Mouse (Mus musculus) forebrain, embryonic 10.5 days (tissue): Measurements from ENCODE around the gene Fbxw11. TPM values are rescaled to one million over a fixed set of nuclear protein-coding genes. Genes with fewer than 3 reads are reported as not detected.
"Not testable (repeated sequence)": the region's sequence is repeated elsewhere in the genome, so short reads cannot be mapped to it uniquely, and the experiment has no call there.

Experiments
- DNase-seq: peaks from one replicate; pipeline ENCODE4 v3.0.0-alpha.2; 2017; ENCODE audit warnings: low spot score; ENCODE audit errors: extremely low spot score
- H3K27ac ChIP-seq: fragments of 300-500 bp; sonication (generic); 2 replicates; pipeline ENCODE4 v1.5.1; 2016; ENCODE audit warnings: mild to moderate bottlenecking
- H3K27me3 ChIP-seq: fragments of 300-500 bp; sonication (generic); 2 replicates; pipeline ENCODE4 v1.6.1; 2016; ENCODE audit warnings: mild to moderate bottlenecking; ENCODE audit not compliant: poor library complexity, severe bottlenecking
- H3K36me3 ChIP-seq: fragments of 300-500 bp; sonication (generic); replicated peaks from 2 replicates; pipeline ENCODE4 v1.6.1; 2016; ENCODE audit warnings: mild to moderate bottlenecking, moderate library complexity
- H3K4me1 ChIP-seq: fragments of 300-500 bp; sonication (generic); 2 replicates; pipeline ENCODE4 v1.6.1; 2016
- H3K4me3 ChIP-seq: fragments of 300-500 bp; sonication (generic); 2 replicates; pipeline ENCODE4 v1.5.1; 2016; ENCODE audit warnings: mild to moderate bottlenecking, moderate library complexity
- H3K9me3 ChIP-seq: fragments of 300-500 bp; sonication (generic); 2 replicates; pipeline ENCODE4 v1.6.1; 2016; ENCODE audit warnings: mild to moderate bottlenecking, moderate library complexity
- WGBS: fragments of 180-500 bp; shearing (Covaris S2); methylation state at CpG from one replicate; pipeline ENCODE4 v1.1.7; 2016; 5-methylcytosine and 5-hydroxymethylcytosine counted together
- polyA plus RNA-seq: library from polyadenylated mRNA; unstranded; fragments of >200 nt; fragmentation: Nextera tagmentation; extraction: Ambion mirVana; gene quantifications from 2 replicates; pipeline ENCODE4 v1.2.1, GENCODE M21; 2016

Gene Fbxw11
- polyA plus RNA-seq, 1 experiment from 2014 or later = 87.0 TPM

GRCm38 (mm10) chr11:32650893-32651590, 8.5 kb downstream of the Fbxw11 start:
- Histone ChIP-seq H3K9me3 (no peaks in the 10 kb centered on the region), H3K4me3 (no peak overlapping the region), H3K27me3 (no peaks in the 10 kb centered on the region), H3K36me3 (peaks cover 21% of the 10 kb centered on the region), H3K4me1 (no peaks in the 10 kb centered on the region), H3K27ac (no peak overlapping the region)
- DNase-seq = no peak
- 93% methylated on average over 7 of the region's 7 CpGs for WGBS

- Histone ChIP-seq H3K9me3 (no peaks in the 10 kb centered on the region), H3K36me3 (peaks cover 21% of the 10 kb centered on the region), H3K27ac (no peak overlapping the region), H3K4me3 (no peak overlapping the region), H3K27me3 (no peaks in the 10 kb centered on the region), H3K4me1 (no peaks in the 10 kb centered on the region; the same call in 1 of the 2 replicates)
- DNase-seq = no peak
- WGBS = 91% methylated on average over 1 of the region's 1 CpGs
Observed at GRCm38 (mm10) chr11:32651723-32652122, 9.2 kb downstream of the Fbxw11 start.

GRCm38 (mm10) chr11:32662082-32662656, 19.6 kb downstream of the Fbxw11 start:
- Histone ChIP-seq H3K9me3 (no peaks in the 10 kb centered on the region), H3K36me3 (peaks cover 24% of the 10 kb centered on the region), H3K27ac (no peak overlapping the region), H3K27me3 (no peaks in the 10 kb centered on the region), H3K4me1 (0 out of 2 replicates have a peak, but pooled peaks cover 2% of the 10 kb centered on the region), H3K4me3 (no peak overlapping the region)
- DNase-seq = no peak
- WGBS = 96% methylated on average over 1 of the region's 1 CpGs

- 90% methylated on average over 3 of the region's 3 CpGs for WGBS
- Histone ChIP-seq H3K36me3 (peaks cover 12% of the 10 kb centered on the region; the same call in 1 of the 2 replicates), H3K27ac (no peak overlapping the region), H3K27me3 (no peaks in the 10 kb centered on the region), H3K9me3 (no peaks in the 10 kb centered on the region), H3K4me1 (peaks cover 9% of the 10 kb centered on the region), H3K4me3 (no peak overlapping the region)
- DNase-seq = no peak
Observed at GRCm38 (mm10) chr11:32665639-32666038, 23.1 kb downstream of the Fbxw11 start.

GRCm38 (mm10) chr11:32666983-32667382, 24.5 kb downstream of the Fbxw11 start:
- Histone ChIP-seq H3K4me1 (peaks cover 9% of the 10 kb centered on the region), H3K36me3 (no peaks in the 10 kb centered on the region), H3K4me3 (no peak overlapping the region), H3K9me3 (no peaks in the 10 kb centered on the region), H3K27ac (no peak overlapping the region), H3K27me3 (no peaks in the 10 kb centered on the region)
- no peak for DNase-seq

- H3K4me1 ChIP-seq = peaks cover 9% of the 10 kb centered on the region
- H3K27ac ChIP-seq = no peak overlapping the region
- 92% methylated on average over 4 of the region's 4 CpGs for WGBS
- no peaks in the 10 kb centered on the region for H3K27me3 ChIP-seq
- no peak overlapping the region for H3K4me3 ChIP-seq
- no peaks in the 10 kb centered on the region for H3K36me3 ChIP-seq
- no peak for DNase-seq
- no peaks in the 10 kb centered on the region for H3K9me3 ChIP-seq
Observed at GRCm38 (mm10) chr11:32671480-32671879, 29.0 kb downstream of the Fbxw11 start.

GRCm38 (mm10) chr11:32676777-32677176, 34.3 kb downstream of the Fbxw11 start:
- Histone ChIP-seq H3K36me3 (no peaks in the 10 kb centered on the region), H3K4me1 (peaks cover 27% of the 10 kb centered on the region), H3K9me3 (no peaks in the 10 kb centered on the region), H3K4me3 (no peak overlapping the region), H3K27ac (no peak overlapping the region), H3K27me3 (no peaks in the 10 kb centered on the region)
- WGBS = 60% methylated on average over 3 of the region's 3 CpGs
- no peak for DNase-seq

- H3K4me3 ChIP-seq = no peak overlapping the region
- no peak overlapping the region for H3K27ac ChIP-seq
- no peaks in the 10 kb centered on the region for H3K36me3 ChIP-seq
- DNase-seq = no peak
- no peaks in the 10 kb centered on the region for H3K27me3 ChIP-seq
- WGBS = 92% methylated on average over 1 of the region's 1 CpGs
- no peaks in the 10 kb centered on the region for H3K9me3 ChIP-seq
- peaks cover 27% of the 10 kb centered on the region for H3K4me1 ChIP-seq
Observed at GRCm38 (mm10) chr11:32677811-32678210, 35.3 kb downstream of the Fbxw11 start.

- H3K9me3 ChIP-seq, H3K27ac ChIP-seq, DNase-seq, H3K4me3 ChIP-seq, H3K36me3 ChIP-seq, H3K27me3 ChIP-seq: not testable (repeated sequence)
- peaks cover 32% of the 10 kb centered on the region for H3K4me1 ChIP-seq
- WGBS = 96% methylated on average over 4 of the region's 4 CpGs
Observed at GRCm38 (mm10) chr11:32679091-32679490, 36.6 kb downstream of the Fbxw11 start.

- H3K4me3 ChIP-seq = no peak overlapping the region
- H3K9me3 ChIP-seq = no peaks in the 10 kb centered on the region
- DNase-seq = no peak
- H3K27ac ChIP-seq = no peak overlapping the region
- no peaks in the 10 kb centered on the region for H3K27me3 ChIP-seq
- 87% methylated on average over 4 of the region's 4 CpGs for WGBS
- peaks cover 40% of the 10 kb centered on the region for H3K4me1 ChIP-seq
- no peaks in the 10 kb centered on the region for H3K36me3 ChIP-seq
Observed at GRCm38 (mm10) chr11:32680014-32680413, 37.5 kb downstream of the Fbxw11 start.

- no peak overlapping the region for H3K27ac ChIP-seq
- no peaks in the 10 kb centered on the region for H3K27me3 ChIP-seq
- H3K4me1 ChIP-seq = peaks cover 40% of the 10 kb centered on the region
- no peaks in the 10 kb centered on the region for H3K36me3 ChIP-seq
- H3K9me3 ChIP-seq = no peaks in the 10 kb centered on the region
- no peak for DNase-seq
- H3K4me3 ChIP-seq = no peak overlapping the region
- WGBS = 81% methylated on average over 3 of the region's 3 CpGs
Observed at GRCm38 (mm10) chr11:32681192-32681795, 38.8 kb downstream of the Fbxw11 start.

GRCm38 (mm10) chr11:32682335-32683102, 40.0 kb downstream of the Fbxw11 start:
- Histone ChIP-seq H3K4me3 (no peak overlapping the region), H3K36me3 (no peaks in the 10 kb centered on the region), H3K27me3 (no peaks in the 10 kb centered on the region), H3K9me3 (no peaks in the 10 kb centered on the region), H3K4me1 (peaks cover 30% of the 10 kb centered on the region), H3K27ac (no peak overlapping the region)
- no peak for DNase-seq
- WGBS = 91% methylated on average over 5 of the region's 5 CpGs
